Mouse (Mus musculus) kidney, embryonic 14.5 days (tissue): ENCODE data around the gene Klhl6. TPM values are rescaled to one million over a fixed set of nuclear protein-coding genes. Genes with fewer than 3 reads are reported as not detected.

Source experiments
- ATAC-seq: fragments of 200-750 bp; cut with Nextera tagmentation; 2 replicates; pipeline ENCODE4 v1.8.0; 2017; ENCODE audit warnings: moderate number of reproducible peaks, mild to moderate bottlenecking, moderate TSS enrichment, moderate library complexity; ENCODE audit not compliant: low FRiP score, low TSS enrichment
- H3K27ac ChIP-seq: fragments of 300-500 bp; sonication (generic); 2 replicates; pipeline ENCODE4 v1.5.1; 2014; ENCODE audit warnings: low read depth, mild to moderate bottlenecking, low read length, moderate library complexity, mixed read lengths
- H3K27me3 ChIP-seq: fragments of 300-500 bp; sonication (generic); 2 replicates; pipeline ENCODE4 v1.6.1; 2014; ENCODE audit warnings: mild to moderate bottlenecking, low read length; ENCODE audit not compliant: control insufficient read depth, insufficient read depth
- H3K36me3 ChIP-seq: fragments of 300-500 bp; sonication (generic); 2 replicates; pipeline ENCODE4 v1.6.1; 2014; ENCODE audit warnings: low read length, mixed read lengths; ENCODE audit not compliant: control insufficient read depth, insufficient read depth
- H3K4me1 ChIP-seq: fragments of 300-500 bp; sonication (generic); 2 replicates; pipeline ENCODE4 v1.6.1; 2014; ENCODE audit warnings: low read length, mixed read lengths; ENCODE audit not compliant: control insufficient read depth, insufficient read depth
- H3K4me2 ChIP-seq: fragments of 300-500 bp; sonication (generic); replicated peaks from 2 replicates; pipeline ENCODE4 v1.6.1; 2014; ENCODE audit warnings: low read depth, mild to moderate bottlenecking, low read length
- H3K4me3 ChIP-seq: fragments of 300-500 bp; sonication (generic); 2 replicates; pipeline ENCODE4 v1.5.1; 2014; ENCODE audit warnings: mild to moderate bottlenecking, low read length
- H3K9ac ChIP-seq: fragments of 300-500 bp; sonication (generic); 2 replicates; pipeline ENCODE4 v1.6.1; 2014; ENCODE audit warnings: low read depth, mild to moderate bottlenecking, low read length, moderate library complexity
- H3K9me3 ChIP-seq: fragments of 300-500 bp; sonication (generic); 2 replicates; pipeline ENCODE4 v1.6.1; 2016; ENCODE audit warnings: low read length; ENCODE audit not compliant: control insufficient read depth
- WGBS: fragments of 180-500 bp; shearing (Covaris S2); extraction: QIAGEN DNeasy Blood & Tissue Kit; methylation state at CpG from one replicate; pipeline ENCODE4 v1.1.7; 2014; 5-methylcytosine and 5-hydroxymethylcytosine counted together
- polyA plus RNA-seq: library from polyadenylated mRNA; unstranded; fragments of >200 nt; fragmentation: Nextera tagmentation; extraction: Ambion mirVana; gene quantifications from 2 replicates; pipeline ENCODE4 v1.2.1, GENCODE M21; 2014

Klhl6 gene
- polyA plus RNA-seq, 1 experiment from 2014 or later, result 10.7 TPM

GRCm38 (mm10) chr16:19995818-19996217, 13.0 kb upstream of the Klhl6 start:
- no peaks in the 10 kb centered on the region for H3K36me3 ChIP-seq
- H3K4me3 ChIP-seq, result no peak overlapping the region
- H3K4me2 ChIP-seq, result no peak overlapping the region
- H3K27ac ChIP-seq, result no peak overlapping the region
- no peaks in the 10 kb centered on the region for H3K27me3 ChIP-seq
- no peaks in the 10 kb centered on the region for H3K4me1 ChIP-seq
- no peak for ATAC-seq
- no peaks in the 10 kb centered on the region for H3K9me3 ChIP-seq
- no peak overlapping the region for H3K9ac ChIP-seq

GRCm38 (mm10) chr16:19993278-19993677, 10.4 kb upstream of the Klhl6 start:
- H3K9ac ChIP-seq, result no peak overlapping the region
- H3K27ac ChIP-seq, result no peak overlapping the region
- H3K36me3 ChIP-seq, result no peaks in the 10 kb centered on the region
- no peak overlapping the region for H3K4me2 ChIP-seq
- no peaks in the 10 kb centered on the region for H3K27me3 ChIP-seq
- ATAC-seq, result no peak
- H3K9me3 ChIP-seq, result 0 out of 2 replicates have a peak, but pooled peaks cover 4% of the 10 kb centered on the region
- WGBS, result 90% methylated on average over 3 of the region's 3 CpGs
- no peak overlapping the region for H3K4me3 ChIP-seq
- no peaks in the 10 kb centered on the region for H3K4me1 ChIP-seq

GRCm38 (mm10) chr16:19990536-19990935, 7.7 kb upstream of the Klhl6 start:
- Histone ChIP-seq H3K27ac (no peak overlapping the region), H3K4me3 (no peak overlapping the region), H3K4me1 (no peaks in the 10 kb centered on the region), H3K27me3 (no peaks in the 10 kb centered on the region), H3K4me2 (no peak overlapping the region), H3K9me3 (0 out of 2 replicates have a peak, but pooled peaks cover 4% of the 10 kb centered on the region), H3K36me3 (no peaks in the 10 kb centered on the region), H3K9ac (no peak overlapping the region)
- ATAC-seq, result no peak

- Histone ChIP-seq H3K4me3 (no peak overlapping the region), H3K4me2 (no peak overlapping the region), H3K27me3 (no peaks in the 10 kb centered on the region), H3K36me3 (no peaks in the 10 kb centered on the region), H3K27ac (no peak overlapping the region), H3K4me1 (no peaks in the 10 kb centered on the region), H3K9ac (no peak overlapping the region), H3K9me3 (0 out of 2 replicates have a peak, but pooled peaks cover 4% of the 10 kb centered on the region)
- WGBS, result 89% methylated on average over 2 of the region's 2 CpGs
- ATAC-seq, result no peak
These were observed 4.8 kb upstream of the Klhl6 start for GRCm38 (mm10) chr16:19987589-19987988.

GRCm38 (mm10) chr16:19984884-19985643, 2.2 kb upstream of the Klhl6 start:
- no peak for ATAC-seq
- Histone ChIP-seq H3K9me3 (0 out of 2 replicates have a peak, but pooled peaks cover 4% of the 10 kb centered on the region), H3K4me1 (no peaks in the 10 kb centered on the region), H3K27ac (no peak overlapping the region), H3K36me3 (no peaks in the 10 kb centered on the region), H3K4me3 (no peak overlapping the region), H3K9ac (no peak overlapping the region), H3K27me3 (no peaks in the 10 kb centered on the region), H3K4me2 (no peak overlapping the region)
- 88% methylated on average over 2 of the region's 2 CpGs for WGBS

- Histone ChIP-seq H3K27me3 (no peaks in the 10 kb centered on the region), H3K9ac (no peak overlapping the region), H3K9me3 (no peaks in the 10 kb centered on the region), H3K4me2 (no peak overlapping the region), H3K4me1 (no peaks in the 10 kb centered on the region), H3K36me3 (no peaks in the 10 kb centered on the region), H3K4me3 (no peak overlapping the region), H3K27ac (no peak overlapping the region)
- ATAC-seq, result no peak
- 80% methylated on average over 4 of the region's 4 CpGs for WGBS
These were observed 722 bp upstream of the Klhl6 start for GRCm38 (mm10) chr16:19983559-19983958.

- ATAC-seq, result no peak
- 0 out of 2 replicates have a peak, but pooled peaks cover 3% of the 10 kb centered on the region for H3K4me1 ChIP-seq
- no peaks in the 10 kb centered on the region for H3K36me3 ChIP-seq
- H3K4me3 ChIP-seq, result peak overlapping the region; percentile 18; the same call in 1 of the 2 replicates
- H3K27ac ChIP-seq, result no peak overlapping the region
- H3K4me2 ChIP-seq, result 0 out of 2 replicates have a peak overlapping the region, but pooled peaks have one; percentile 1
- WGBS, result 77% methylated on average over 2 of the region's 2 CpGs
- H3K27me3 ChIP-seq, result no peaks in the 10 kb centered on the region
- H3K9me3 ChIP-seq, result no peaks in the 10 kb centered on the region
- no peak overlapping the region for H3K9ac ChIP-seq
These were observed 1.2 kb downstream of the Klhl6 start for GRCm38 (mm10) chr16:19981684-19982083.

GRCm38 (mm10) chr16:19981006-19981405, 1.8 kb downstream of the Klhl6 start:
- Histone ChIP-seq H3K27ac (no peak overlapping the region), H3K27me3 (no peaks in the 10 kb centered on the region), H3K9ac (no peak overlapping the region), H3K9me3 (no peaks in the 10 kb centered on the region), H3K36me3 (no peaks in the 10 kb centered on the region), H3K4me1 (0 out of 2 replicates have a peak, but pooled peaks cover 3% of the 10 kb centered on the region), H3K4me3 (no peak overlapping the region), H3K4me2 (no peak overlapping the region; the same call in 1 of the 2 replicates)
- 82% methylated on average over 3 of the region's 3 CpGs for WGBS
- no peak for ATAC-seq

- 77% methylated on average over 2 of the region's 2 CpGs for WGBS
These were observed 3.1 kb downstream of the Klhl6 start for GRCm38 (mm10) chr16:19979755-19980154.

More at GRCm38 (mm10) chr16:19979755-19980154, 3.1 kb downstream of the Klhl6 start:
- Histone ChIP-seq H3K36me3 (no peaks in the 10 kb centered on the region), H3K9me3 (no peaks in the 10 kb centered on the region), H3K4me2 (no peak overlapping the region), H3K9ac (no peak overlapping the region), H3K27ac (no peak overlapping the region), H3K4me3 (no peak overlapping the region), H3K27me3 (no peaks in the 10 kb centered on the region), H3K4me1 (0 out of 2 replicates have a peak, but pooled peaks cover 3% of the 10 kb centered on the region)
- ATAC-seq, result no peak
